Mouse (Mus musculus) large intestine, adult 2 months (tissue): ENCODE results near the gene Nxpe4. TPM values are rescaled to one million over a fixed set of nuclear protein-coding genes. Genes with fewer than 3 reads are reported as not detected.
"Not testable (repeated sequence)": the region's sequence is repeated elsewhere in the genome, so short reads cannot be mapped to it uniquely, and the experiment has no call there.

Source experiments
- DNase-seq: peaks from one replicate; pipeline ENCODE4 v3.0.0-alpha.2; 2012; ENCODE audit warnings: low read depth, low spot score
- WGBS: fragments of 180-500 bp; shearing (Covaris S2); methylation state at CpG from one replicate; pipeline ENCODE4 v1.1.7; 2018; 5-methylcytosine and 5-hydroxymethylcytosine counted together
- polyA plus RNA-seq: library from polyadenylated mRNA; depleted of rRNA; stranded (reverse); fragments of >200 nt; gene quantifications from 2 replicates; pipeline ENCODE4 v1.2.3, GENCODE M21; 2012

Nxpe4 gene
- polyA plus RNA-seq, 1 experiment = 0.77 TPM

DNA sequence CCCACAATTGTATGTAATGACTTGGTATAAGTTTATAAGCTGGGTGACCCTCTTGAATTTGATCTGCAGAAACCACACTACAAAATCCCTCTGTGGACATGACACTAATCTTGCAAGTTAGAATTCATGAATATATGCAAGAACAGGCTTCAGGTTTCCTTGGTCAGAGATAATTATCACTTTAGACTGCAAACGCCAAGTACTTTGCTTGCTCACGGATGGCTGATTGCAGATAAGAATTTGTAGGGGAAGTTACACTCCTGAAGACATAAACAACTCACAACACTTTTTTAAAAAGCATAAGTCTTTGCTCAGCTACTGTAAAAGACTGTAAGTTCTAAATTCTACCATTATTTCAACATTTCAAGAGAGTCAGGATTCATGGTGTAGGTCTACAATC, 212.5 kb downstream of the Nxpe4 start:
- DNase-seq = no peak
- WGBS = 51% methylated on average over 2 of the region's 2 CpGs

GRCm38 (mm10) chr9:48388451-48388850, 226.6 kb downstream of the Nxpe4 start:
- 29% methylated on average over 4 of the region's 4 CpGs for WGBS

DNA sequence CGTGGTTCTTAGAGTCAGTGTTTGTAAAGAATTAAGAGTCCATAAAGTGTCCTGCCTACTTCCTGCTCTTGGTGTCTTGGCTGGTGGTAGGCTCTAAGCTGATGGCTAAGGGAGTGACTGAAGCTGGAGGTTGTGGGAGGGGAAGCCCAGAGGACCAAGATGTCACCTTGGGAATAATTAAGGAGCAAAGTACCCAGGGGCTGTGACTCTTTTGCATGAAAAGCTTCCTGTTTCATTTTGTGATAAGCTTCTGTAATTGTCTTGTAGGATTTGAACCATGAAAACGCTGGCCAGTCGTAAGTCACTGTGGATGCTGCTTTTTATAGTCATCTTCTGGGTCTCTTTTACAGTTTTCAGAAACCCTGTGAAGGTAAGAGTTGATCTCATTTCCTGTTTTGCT, 228.2 kb downstream of the Nxpe4 start:
- DNase-seq = no peak
- WGBS = 28% methylated on average over 3 of the region's 3 CpGs

More at GRCm38 (mm10) chr9:48388451-48388850, 226.6 kb downstream of the Nxpe4 start:
- DNase-seq = no peak

GRCm38 (mm10) chr9:48403590-48404209, 241.9 kb downstream of the Nxpe4 start:
- DNase-seq = no peak
- 91% methylated on average over 10 of the region's 10 CpGs for WGBS

- 55% methylated on average over 3 of the region's 3 CpGs for WGBS
- DNase-seq = no peak
Observed at GRCm38 (mm10) chr9:48404687-48405086, 242.9 kb downstream of the Nxpe4 start.

DNA sequence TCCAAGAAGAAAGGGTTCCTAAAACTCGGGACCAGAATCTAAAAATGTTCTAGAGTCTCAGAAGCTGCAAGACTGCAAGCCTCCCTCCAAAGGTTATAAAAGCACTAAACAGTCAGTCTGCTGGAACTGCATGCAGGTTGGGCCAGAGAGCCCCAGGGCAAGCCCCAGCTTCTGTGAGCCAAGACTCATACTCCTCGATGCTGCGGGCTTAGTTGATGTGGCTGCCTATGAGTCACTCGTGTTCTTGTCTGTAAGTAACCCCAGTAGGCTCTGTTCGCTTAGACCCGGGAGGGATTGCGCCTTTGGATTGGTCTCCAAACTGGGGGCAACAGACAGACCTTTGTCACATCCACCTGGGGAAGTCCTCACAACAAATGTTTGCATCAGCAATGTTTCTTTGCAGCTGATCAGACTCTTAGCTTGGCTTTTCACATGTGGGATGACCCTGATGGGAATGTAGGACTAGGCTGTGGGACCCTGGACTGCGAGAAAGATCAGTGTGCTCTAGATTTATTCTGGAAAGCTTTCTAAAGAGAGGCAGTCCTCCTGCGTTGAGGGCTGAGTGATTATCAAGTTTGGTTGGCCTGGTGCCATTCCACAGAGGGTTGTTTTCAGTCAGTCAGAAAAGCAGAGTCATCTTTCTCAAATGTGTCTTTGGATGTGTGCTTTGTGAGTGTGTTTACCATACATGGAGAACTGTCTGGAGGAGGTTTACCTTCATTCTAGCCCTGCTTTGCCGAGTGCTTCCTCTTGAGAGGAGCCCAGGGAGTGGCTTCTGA, 245.9 kb downstream of the Nxpe4 start:
- no peak for DNase-seq
- 61% methylated on average over 10 of the region's 10 CpGs for WGBS

- WGBS = 41% methylated on average over 6 of the region's 6 CpGs
- no peak for DNase-seq
Observed at GRCm38 (mm10) chr9:48410217-48411035, 248.6 kb downstream of the Nxpe4 start.

- WGBS = 89% methylated on average over 2 of the region's 2 CpGs
- no peak for DNase-seq
Observed at GRCm38 (mm10) chr9:48413591-48413990, 251.8 kb downstream of the Nxpe4 start.

GRCm38 (mm10) chr9:48417366-48417765, 255.5 kb downstream of the Nxpe4 start:
- WGBS = 90% methylated on average over 8 of the region's 8 CpGs
- not testable (repeated sequence) for DNase-seq

DNA sequence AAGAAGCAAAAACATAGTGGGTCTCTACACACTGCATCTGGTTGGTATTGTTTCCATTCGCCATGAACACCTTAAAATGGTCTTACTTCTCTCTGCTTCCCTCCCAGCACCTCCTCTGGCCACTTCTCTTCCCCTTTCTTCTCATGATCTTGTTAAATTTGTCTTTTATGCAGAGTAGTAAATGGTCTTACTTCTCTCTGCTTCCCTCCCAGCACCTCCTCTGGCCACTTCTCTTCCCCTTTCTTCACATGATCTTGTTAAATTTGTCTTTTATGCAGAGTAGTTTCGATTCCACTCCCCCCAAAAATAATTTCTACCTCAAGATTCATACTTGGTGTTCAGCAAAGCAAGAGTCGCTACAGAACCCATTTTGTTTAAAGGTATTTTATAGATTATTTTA, 256.2 kb downstream of the Nxpe4 start:
- WGBS = 66% methylated on average over 3 of the region's 3 CpGs
- DNase-seq = no peak

- no peak for DNase-seq
- WGBS = 67% methylated on average over 2 of the region's 2 CpGs
Observed at GRCm38 (mm10) chr9:48418397-48418796, 256.6 kb downstream of the Nxpe4 start.

GRCm38 (mm10) chr9:48418829-48419228, 257.0 kb downstream of the Nxpe4 start:
- no peak for DNase-seq
- WGBS = 61% methylated on average over 8 of the region's 8 CpGs

- no peak for DNase-seq
- WGBS = 80% methylated on average over 7 of the region's 7 CpGs
Observed at GRCm38 (mm10) chr9:48420437-48420836, 258.6 kb downstream of the Nxpe4 start.

- no peak for DNase-seq
- WGBS = 77% methylated on average over 2 of the region's 2 CpGs
Observed at GRCm38 (mm10) chr9:48421029-48421428, 259.2 kb downstream of the Nxpe4 start.

GRCm38 (mm10) chr9:48421561-48421960, 259.7 kb downstream of the Nxpe4 start:
- WGBS = 87% methylated on average over 2 of the region's 2 CpGs
- no peak for DNase-seq

- DNase-seq = no peak
Observed at GRCm38 (mm10) chr9:48422382-48422781, 260.6 kb downstream of the Nxpe4 start.

DNA sequence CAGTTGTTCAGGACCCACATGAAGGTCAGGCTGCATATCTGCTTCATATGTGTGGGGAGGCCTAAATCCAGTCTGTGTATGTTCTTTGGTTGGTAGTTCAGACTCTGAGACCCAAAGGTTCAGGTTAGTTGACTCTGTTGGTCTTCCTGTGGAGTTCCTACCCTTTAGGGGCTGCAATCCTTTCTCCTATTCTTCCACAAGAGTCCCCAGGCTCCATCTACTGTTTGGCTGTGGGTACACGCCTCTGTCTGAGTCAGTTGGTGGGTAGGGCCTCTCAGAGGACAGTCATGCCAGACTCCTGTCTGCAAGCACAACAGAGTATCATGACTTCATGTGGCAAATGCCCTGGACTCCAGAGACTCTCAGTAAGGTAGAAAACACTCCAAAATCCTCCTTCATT, 261.4 kb downstream of the Nxpe4 start:
- DNase-seq = no peak

More at GRCm38 (mm10) chr9:48422382-48422781, 260.6 kb downstream of the Nxpe4 start:
- WGBS = 79% methylated on average over 8 of the region's 8 CpGs

DNA sequence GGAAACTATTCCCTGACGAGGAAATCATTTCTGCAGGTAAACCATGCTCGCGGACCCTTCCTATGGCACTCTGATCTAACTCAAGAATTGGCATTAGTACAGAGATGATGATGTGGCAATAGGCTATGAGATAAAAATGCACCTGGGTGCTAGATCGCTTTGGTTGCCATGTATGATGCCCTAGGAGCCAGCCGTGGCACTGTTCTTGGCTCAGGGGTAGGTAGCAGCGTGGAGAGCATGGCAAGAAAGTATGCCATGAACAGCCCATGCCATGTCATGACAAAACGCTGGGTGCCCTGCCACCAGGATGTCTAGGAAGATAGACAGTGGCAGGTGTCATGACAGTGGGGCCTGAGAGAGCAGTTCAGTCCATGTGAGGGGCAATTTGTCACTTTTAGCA, 265.4 kb downstream of the Nxpe4 start:
- no peak for DNase-seq
- WGBS = 88% methylated on average over 7 of the region's 7 CpGs

More for the DNA sequence above, 261.4 kb downstream of the Nxpe4 start:
- 15% methylated on average over 1 of the region's 1 CpGs for WGBS

- WGBS = 80% methylated on average over 8 of the region's 8 CpGs
- DNase-seq = no peak
Observed at GRCm38 (mm10) chr9:48432449-48432848, 270.6 kb downstream of the Nxpe4 start.

DNA sequence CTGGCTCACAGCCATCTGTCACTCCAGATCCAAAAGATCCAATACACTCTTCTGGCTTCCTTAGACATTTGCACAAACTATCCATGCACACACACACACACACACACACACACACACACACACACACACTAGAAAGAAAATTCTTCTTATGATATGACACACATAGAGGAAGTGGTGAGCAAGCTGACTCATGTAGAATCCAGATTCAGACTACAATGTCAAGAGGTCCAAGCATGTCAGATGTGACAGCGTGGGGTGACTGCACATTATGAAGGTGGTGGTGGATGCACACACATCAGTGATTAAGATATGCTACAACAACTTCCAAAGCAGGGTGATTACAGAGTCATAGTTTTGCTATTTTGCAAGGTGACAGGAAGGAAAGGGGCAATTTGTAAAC, 282.1 kb downstream of the Nxpe4 start:
- 74% methylated on average over 1 of the region's 1 CpGs for WGBS
- DNase-seq = no peak
